Mouse (Mus musculus) thymus, postnatal 25 days (tissue): ENCODE measurements around the gene Gtf2f1.

Source experiments
- DNase-seq: peaks from one replicate; pipeline ENCODE4 v3.0.0; 2022

The Gtf2f1 gene

GRCm38 (mm10) chr17:57011236-57012141 lies at the start of gene Gtf2f1, which contains the start of gene Gm17949:
Gene Gtf2f1, minus strand, starts transcription at chr17:57011288.
Gene Gm17949, plus strand, starts transcription at chr17:57011469.
- peak; percentile 90 for DNase-seq

GRCm38 (mm10) chr17:57060231-57060801 lies 49.2 kb upstream of the Gtf2f1 start:
- peak; percentile 98 for DNase-seq

- DNase-seq: peak; percentile 77
These were observed 48.4 kb upstream of the Gtf2f1 start, which contains the start of gene Slc25a23 for GRCm38 (mm10) chr17:57059486-57059977. Gene Slc25a23, minus strand, starts transcription at chr17:57059863.

- DNase-seq: no peak
These were observed 47.9 kb upstream of the Gtf2f1 start, which contains the start of gene Crb3 for GRCm38 (mm10) chr17:57058891-57059485. Gene Crb3, plus strand, starts transcription at chr17:57059105.

- no peak for DNase-seq
These were observed 45.2 kb upstream of the Gtf2f1 start for GRCm38 (mm10) chr17:57056246-57056645.

- peak; percentile 50 for DNase-seq
These were observed 40.6 kb upstream of the Gtf2f1 start for GRCm38 (mm10) chr17:57051679-57052078.

- DNase-seq: no peak
These were observed 37.7 kb upstream of the Gtf2f1 start for GRCm38 (mm10) chr17:57048816-57049215.

- no peak for DNase-seq
These were observed 36.3 kb upstream of the Gtf2f1 start for GRCm38 (mm10) chr17:57047406-57047805.

GRCm38 (mm10) chr17:57041554-57041953 lies 30.5 kb upstream of the Gtf2f1 start, which contains the start of gene Slc25a41:
Gene Slc25a41, minus strand, starts transcription at chr17:57041654.
- no peak for DNase-seq

GRCm38 (mm10) chr17:57038978-57039377 lies 27.9 kb upstream of the Gtf2f1 start:
- DNase-seq: no peak

GRCm38 (mm10) chr17:57032854-57033253 lies 21.8 kb upstream of the Gtf2f1 start:
- DNase-seq: no peak

GRCm38 (mm10) chr17:57031661-57032420 lies 20.8 kb upstream of the Gtf2f1 start:
- DNase-seq: peak; percentile 99

GRCm38 (mm10) chr17:57030931-57031660 lies 20.0 kb upstream of the Gtf2f1 start, which contains the start of gene Khsrp:
Gene Khsrp, minus strand, starts transcription at chr17:57031522.
- peak; percentile 70 for DNase-seq

GRCm38 (mm10) chr17:57029691-57030090 lies 18.6 kb upstream of the Gtf2f1 start:
- no peak for DNase-seq

GRCm38 (mm10) chr17:57027471-57027870 lies 16.4 kb upstream of the Gtf2f1 start:
- DNase-seq: no peak

GRCm38 (mm10) chr17:57020960-57021359 lies 9.9 kb upstream of the Gtf2f1 start:
- DNase-seq: no peak

GRCm38 (mm10) chr17:57019693-57020092 lies 8.6 kb upstream of the Gtf2f1 start:
- no peak for DNase-seq

- no peak for DNase-seq
These were observed 1.2 kb upstream of the Gtf2f1 start for GRCm38 (mm10) chr17:57012245-57012795.

GRCm38 (mm10) chr17:57010911-57011235 lies 215 bp downstream of the Gtf2f1 start:
- no peak for DNase-seq

GRCm38 (mm10) chr17:57007137-57007905 lies 3.8 kb downstream of the Gtf2f1 start:
- no peak for DNase-seq

GRCm38 (mm10) chr17:57003994-57004393 lies 7.1 kb downstream of the Gtf2f1 start:
- DNase-seq: no peak
